Mouse (Mus musculus) lung, adult 2 months (tissue): ENCODE measurements around the gene Wdr54. TPM values are rescaled to one million over a fixed set of nuclear protein-coding genes. Genes with fewer than 3 reads are reported as not detected.

Source experiments
- DNase-seq: peaks from one replicate; pipeline ENCODE4 v3.0.0; 2022
- H3K4me1 ChIP-seq: fragments of 200-500 bp; 2 replicates; pipeline ENCODE4 v1.6.1; 2011; ENCODE audit warnings: low read length; ENCODE audit not compliant: control insufficient read depth, insufficient read depth
- H3K4me3 ChIP-seq: fragments of 200-500 bp; replicated peaks from 2 replicates; pipeline ENCODE3; 2011; ENCODE audit warnings: low read depth, mild to moderate bottlenecking, control low read depth, low read length; ENCODE audit errors: extremely low read depth
- CTCF ChIP-seq: fragments of 200-500 bp; IDR thresholded peaks from 2 replicates; pipeline ENCODE4 v1.5.1; 2011; ENCODE audit warnings: mild to moderate bottlenecking, low read length, control low read depth; ENCODE audit not compliant: insufficient read depth
- POLR2A ChIP-seq: fragments of 200-500 bp; IDR thresholded peaks from 2 replicates; pipeline ENCODE4 v1.6.1; 2011; ENCODE audit warnings: low read depth, mild to moderate bottlenecking, control low read depth, low read length, borderline replicate concordance; ENCODE audit errors: extremely low read depth
- WGBS: fragments of 180-500 bp; shearing (Covaris S2); methylation state at CpG from one replicate; pipeline ENCODE4 v1.1.7; 2018; 5-methylcytosine and 5-hydroxymethylcytosine counted together
- polyA plus RNA-seq: library from polyadenylated mRNA; depleted of rRNA; stranded (reverse); fragments of >200 nt; gene quantifications from 2 replicates; pipeline ENCODE4 v1.2.3, GENCODE M21; 2012; rRNA removed

Wdr54 gene
- polyA plus RNA-seq: 5.3 and 6.9 TPM in 2 replicates

- peak within 1 kb of the TSS; percentile 54 for H3K4me3 ChIP-seq
- WGBS: 1% methylated on average over 32 of the region's 32 CpGs
- peak; percentile 54 for DNase-seq
- no peaks in the 10 kb centered on the region for H3K4me1 ChIP-seq
- TF ChIP-seq POLR2A: no peak
- TF ChIP-seq CTCF: no peak
Measured at GRCm38 (mm10) chr6:83156259-83156684, at the start of gene Wdr54, which contains the start of gene 1700003E16Rik. Wdr54 (minus strand) TSS chr6:83156397. 1700003E16Rik (plus strand) TSS chr6:83156404.

DNA sequence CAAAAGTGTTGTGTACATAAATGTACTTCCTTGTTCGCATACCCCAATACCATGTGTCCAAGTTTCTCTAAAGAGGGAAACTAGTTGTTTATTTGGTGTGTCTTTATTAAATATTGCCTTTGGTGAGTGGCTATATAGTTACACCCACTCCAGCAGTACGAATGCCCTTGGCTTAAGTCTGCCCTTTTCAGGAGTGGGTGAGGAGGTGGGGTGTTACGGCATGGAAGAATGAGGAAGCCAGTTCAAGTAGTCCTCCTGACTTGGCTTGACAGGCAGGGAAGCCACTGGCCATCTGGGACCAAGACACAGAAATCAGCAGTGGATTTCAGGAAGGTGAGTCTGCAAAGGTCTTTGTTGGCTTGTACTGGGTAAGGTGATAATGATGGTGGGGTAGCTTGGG lies 49.7 kb upstream of the Wdr54 start:
- H3K4me1 ChIP-seq: no peaks in the 10 kb centered on the region
- 39% methylated on average over 3 of the region's 3 CpGs for WGBS
- peak overlapping the region; percentile 36 for H3K4me3 ChIP-seq
- no peak; the same call in 1 of the 2 replicates for TF ChIP-seq POLR2A
- TF ChIP-seq CTCF: no peak
- DNase-seq: no peak

GRCm38 (mm10) chr6:83203320-83203719 lies 47.1 kb upstream of the Wdr54 start:
- TF ChIP-seq POLR2A (no peak), CTCF (no peak)
- WGBS: 82% methylated on average over 4 of the region's 4 CpGs
- H3K4me1 ChIP-seq: no peaks in the 10 kb centered on the region
- no peak overlapping the region for H3K4me3 ChIP-seq
- no peak for DNase-seq

DNA sequence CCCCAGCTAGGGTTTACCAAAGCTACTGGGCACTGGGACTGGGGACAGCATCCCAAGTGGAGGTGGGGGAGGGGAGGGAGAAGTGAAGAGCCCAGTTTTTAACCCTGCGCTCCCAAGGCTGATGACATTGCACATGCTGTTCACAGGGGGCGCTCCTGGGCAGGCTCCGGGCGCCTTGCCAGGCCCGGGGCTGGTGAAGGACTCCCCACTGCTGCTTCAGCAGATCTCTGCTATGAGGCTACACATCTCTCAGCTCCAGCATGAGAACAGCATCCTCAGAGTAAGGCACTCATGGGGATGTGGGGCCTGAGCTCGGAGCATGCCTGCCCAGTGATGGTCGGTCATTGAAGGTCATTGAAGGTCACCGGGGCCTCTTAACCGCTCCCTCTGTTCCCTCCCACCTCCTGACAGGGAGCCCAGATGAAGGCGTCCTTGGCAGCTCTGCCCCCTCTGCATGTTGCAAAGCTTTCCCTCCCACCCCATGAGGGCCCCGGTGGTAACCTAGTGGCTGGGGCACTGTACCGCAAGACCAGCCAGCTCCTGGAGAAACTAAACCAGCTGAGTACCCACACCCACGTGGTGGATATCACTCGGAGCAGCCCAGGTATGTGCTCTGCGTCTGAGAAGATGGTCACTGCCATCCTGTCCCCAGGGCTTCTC lies 41.3 kb upstream of the Wdr54 start:
- TF ChIP-seq POLR2A: no peak
- TF ChIP-seq CTCF: no peak
- Histone ChIP-seq H3K4me3 (no peak overlapping the region), H3K4me1 (no peaks in the 10 kb centered on the region)
- WGBS: 60% methylated on average over 15 of the region's 15 CpGs
- no peak for DNase-seq

GRCm38 (mm10) chr6:83193571-83193970 lies 37.4 kb upstream of the Wdr54 start:
- H3K4me1 ChIP-seq: no peaks in the 10 kb centered on the region
- WGBS: 82% methylated on average over 7 of the region's 7 CpGs
- no peak for DNase-seq
- no peak overlapping the region for H3K4me3 ChIP-seq
- no peak for TF ChIP-seq CTCF
- TF ChIP-seq POLR2A: no peak

- no peaks in the 10 kb centered on the region for H3K4me1 ChIP-seq
- H3K4me3 ChIP-seq: no peak overlapping the region
- WGBS: 91% methylated on average over 2 of the region's 2 CpGs
- DNase-seq: no peak
- TF ChIP-seq CTCF (no peak), POLR2A (no peak)
Measured at GRCm38 (mm10) chr6:83186946-83187345, 30.7 kb upstream of the Wdr54 start.

- H3K4me1 ChIP-seq: no peaks in the 10 kb centered on the region
- peak; percentile 14 for DNase-seq
- TF ChIP-seq POLR2A (no peak), CTCF (no peak)
- 36% methylated on average over 25 of the region's 25 CpGs for WGBS
- H3K4me3 ChIP-seq: no peak overlapping the region
Measured at GRCm38 (mm10) chr6:83185895-83186861, 30.0 kb upstream of the Wdr54 start.

DNA sequence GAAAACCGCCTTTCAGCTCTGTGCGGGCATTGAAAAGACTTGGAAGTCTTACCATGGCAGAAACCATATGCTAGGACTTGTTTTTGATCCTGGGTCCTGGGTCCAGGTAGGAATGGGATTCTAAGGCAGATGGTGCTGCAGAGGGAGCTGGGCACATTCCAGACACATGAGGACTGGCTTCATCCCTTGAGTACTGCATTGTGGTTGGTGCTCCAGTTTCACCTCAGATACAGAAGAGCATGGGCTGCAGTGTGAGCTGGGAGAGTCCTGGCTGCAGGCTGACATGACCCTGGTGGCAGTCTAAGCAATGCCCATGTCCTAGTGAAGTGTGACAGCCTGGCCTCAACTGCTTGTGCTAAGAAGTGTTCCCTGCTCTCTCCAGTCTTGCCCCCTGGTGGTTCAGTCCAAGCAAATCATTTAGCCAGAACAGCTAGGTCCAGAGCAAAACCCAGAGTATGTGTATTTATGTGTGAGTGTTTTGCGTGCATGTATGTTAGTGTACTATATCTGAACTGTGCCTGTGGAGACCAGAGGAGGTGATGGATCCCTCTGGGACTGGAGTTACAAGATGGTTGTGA lies 28.8 kb upstream of the Wdr54 start:
- no peak for TF ChIP-seq POLR2A
- TF ChIP-seq CTCF: peak; percentile 24; the same call in 1 of the 2 replicates
- no peak for DNase-seq
- Histone ChIP-seq H3K4me1 (no peaks in the 10 kb centered on the region), H3K4me3 (no peak overlapping the region)
- 94% methylated on average over 3 of the region's 3 CpGs for WGBS

DNA sequence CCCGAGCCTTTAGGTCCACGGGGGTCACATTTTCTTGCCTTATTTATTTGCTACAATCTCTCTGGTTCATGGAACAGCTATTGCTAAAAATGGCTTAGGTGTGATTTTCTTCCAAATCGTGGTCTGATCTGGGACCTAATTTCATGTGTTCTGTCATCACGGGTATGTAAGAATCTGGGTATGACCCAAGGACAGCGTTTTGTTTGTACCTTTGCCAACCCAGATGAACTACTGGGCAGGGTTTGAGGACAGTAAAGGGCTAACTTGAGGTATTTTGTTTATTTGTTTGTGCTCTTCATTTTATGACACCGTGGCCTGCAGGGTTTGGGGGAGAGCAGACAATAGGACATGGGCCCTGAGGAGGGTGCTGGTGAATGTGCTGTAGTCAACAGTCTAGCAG lies 24.4 kb upstream of the Wdr54 start:
- 71% methylated on average over 6 of the region's 6 CpGs for WGBS
- H3K4me3 ChIP-seq: no peak overlapping the region
- H3K4me1 ChIP-seq: no peaks in the 10 kb centered on the region
- DNase-seq: no peak
- TF ChIP-seq CTCF (no peak), POLR2A (no peak)
